Mouse (Mus musculus) gastrocnemius, postnatal 4 days (tissue): Measurements from ENCODE around the gene Gm8914. TPM values are rescaled to one million over a fixed set of nuclear protein-coding genes. Genes with fewer than 3 reads are reported as not detected.
"Not testable (repeated sequence)": the region's sequence is repeated elsewhere in the genome, so short reads cannot be mapped to it uniquely, and the experiment has no call there.

Experiments used
- DNase-seq, 2 experiments: peaks; one replicate each; pipeline ENCODE4 v3.0.0; 2021 to 2022; ENCODE audit warnings: low spot score in 2 of 2, mixed read lengths in 2 of 2
- long read RNA-seq, 2 experiments: library from polyadenylated mRNA; stranded (forward); transcript quantifications; one replicate each; pipeline ENCODE4 v2.0.0; 2021
- total RNA-seq, 2 experiments: library from RNA; stranded (reverse); gene quantifications; 2 replicates each; pipeline ENCODE4 v1.2.3; 2021

Gm8914 gene
- total RNA-seq, result not detected
- long read RNA-seq, experiment 1, result 0 reads
- long read RNA-seq, experiment 2, result 0 reads

- not testable (repeated sequence) for DNase-seq
These were observed at the start of gene Gm8914 for GRCm38 (mm10) chrX:91479826-91480225. Gene Gm8914, plus strand, starts transcription at chrX:91480126.

Other genes starting within 250 kb of the Gm8914 start
- not detected for gene Mageb2, start 148.4 kb upstream of the Gm8914 start, total RNA-seq
- not detected for gene Gm5072, start 87.6 kb upstream of the Gm8914 start, total RNA-seq
- gene 1700084M14Rik, start 95.8 kb downstream of the Gm8914 start, total RNA-seq, result not detected
- not detected for gene Gm14781, start 152.1 kb downstream of the Gm8914 start, total RNA-seq